24 mouse cellular contexts compared by ENCODE assay signal in the genomic region with DNA sequence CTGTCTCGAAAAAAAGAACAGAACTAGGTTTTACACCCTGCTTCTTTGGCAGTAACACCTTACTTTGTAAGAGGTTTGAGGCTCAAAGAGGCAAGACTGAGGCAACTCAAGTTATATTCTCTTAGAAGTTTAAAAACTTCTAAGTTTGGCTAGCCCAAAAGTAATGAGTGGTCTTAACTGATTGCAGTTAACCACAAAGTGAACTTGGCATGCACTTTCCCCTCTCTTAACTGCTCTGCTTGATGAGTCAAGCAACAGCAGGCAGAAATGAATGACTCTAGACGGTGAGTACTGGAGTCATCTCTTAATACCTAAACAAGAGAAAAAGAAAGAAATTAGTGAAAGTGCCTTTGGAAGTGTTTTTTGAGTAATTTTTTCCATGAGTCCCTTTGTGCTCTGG. TPM values are rescaled to one million over a fixed set of nuclear protein-coding genes. Genes with fewer than 3 reads are reported as not detected.
DNase-seq lines count a peak whose midpoint lies in the region; ATAC-seq and TF ChIP-seq lines count a peak whose summit lies in the region.
"Had no signal": no experiment of that assay in that cellular context is flagged by ENCODE, and none has a peak within 500 bp of the region (broad histone marks: within the 10 kb centered on the region; RNA-seq: fewer than 3 reads in every experiment).

No protein-coding gene starts in this region.

- ATAC-seq in forebrain, embryonic 12.5 days (ENCODE audit: low FRiP score), result no peak
- no peak for ATAC-seq in midbrain, embryonic 11.5 days (ENCODE audit: low FRiP score)
- no peak for ATAC-seq in Patski
- no peak for ATAC-seq in megakaryocyte progenitor cell, adult 5-6 weeks (replicated peaks; ENCODE audit: poor library complexity)
- ATAC-seq: forebrain, embryonic 16.5 days had no signal

- CTCF ChIA-PET in Patski (lab: Charles Lee), result interaction anchor here (0.8 kb wide), 1 partner anchor 49 kb away, joined by 3 read pairs; no protein-coding TSS in a partner anchor

- WGBS in forebrain, embryonic 12.5 days, result 59% methylated on average over 2 of the region's 2 CpGs
- 84% methylated on average over 2 of the region's 2 CpGs for WGBS in forebrain, embryonic 10.5 days
- WGBS in midbrain, embryonic 11.5 days, result 94% methylated on average over 2 of the region's 2 CpGs
- WGBS in midbrain, embryonic 10.5 days, result 94% methylated on average over 2 of the region's 2 CpGs

- no peak overlapping the region for H3K9ac ChIP-seq in forebrain, embryonic 12.5 days
- no peak overlapping the region for H3K9ac ChIP-seq in midbrain, embryonic 11.5 days (ENCODE audit: low read length)
- H3K9ac ChIP-seq: heart, embryonic 13.5 days; hindbrain, embryonic 12.5 days; liver, embryonic 13.5 days; stomach, embryonic 15.5 days had no signal

- H3K27me3 ChIP-seq in forebrain, embryonic 12.5 days, result no peaks in the 10 kb centered on the region
- no peaks in the 10 kb centered on the region for H3K27me3 ChIP-seq in forebrain, embryonic 10.5 days (ENCODE audit: poor library complexity, severe bottlenecking)
- no peaks in the 10 kb centered on the region for H3K27me3 ChIP-seq in midbrain, embryonic 11.5 days (ENCODE audit: control insufficient read depth, insufficient read depth, low read length)
- no peaks in the 10 kb centered on the region for H3K27me3 ChIP-seq in midbrain, embryonic 10.5 days (ENCODE audit: low read depth, poor library complexity, severe bottlenecking)
- H3K27me3 ChIP-seq in Patski, result no peaks in the 10 kb centered on the region
- H3K27me3 ChIP-seq: heart, embryonic 13.5 days; hindbrain, embryonic 12.5 days; liver, embryonic 13.5 days; stomach, embryonic 15.5 days had no signal

- DNase-seq in forebrain, embryonic 10.5 days (ENCODE audit: extremely low spot score, low spot score), result no peak
- DNase-seq in midbrain, embryonic 11.5 days (ENCODE audit: low spot score, missing footprints), result peak; percentile 19
- no peak for DNase-seq in midbrain, embryonic 10.5 days (ENCODE audit: low spot score)
- peak; percentile 41 for DNase-seq in Patski (ENCODE audit: low read depth, low spot score)
- no peak for DNase-seq in adrenal gland, adult 8-10 months
- DNase-seq: adrenal gland, adult 2 months; cerebellum, adult 18-20 months; cerebellum, postnatal 14 days; gastrocnemius, postnatal 25 days; heart, adult 2 months; kidney, adult 2 months; liver, embryonic 13.5 days; lung, adult 2 months; retina, postnatal 1 day; thymus, postnatal 36 days had no signal

- peaks cover 8% of the 10 kb centered on the region for H3K36me3 ChIP-seq in forebrain, embryonic 12.5 days (replicated peaks)
- peaks cover 51% of the 10 kb centered on the region for H3K36me3 ChIP-seq in forebrain, embryonic 10.5 days (replicated peaks)
- H3K36me3 ChIP-seq in midbrain, embryonic 11.5 days (ENCODE audit: control insufficient read depth, insufficient read depth, low read length), result no peaks in the 10 kb centered on the region
- peaks cover 47% of the 10 kb centered on the region for H3K36me3 ChIP-seq in midbrain, embryonic 10.5 days

- H3K4me3 ChIP-seq in forebrain, embryonic 12.5 days (replicated peaks), result no peak overlapping the region
- no peak overlapping the region for H3K4me3 ChIP-seq in forebrain, embryonic 10.5 days
- H3K4me3 ChIP-seq in midbrain, embryonic 11.5 days (ENCODE audit: low read depth, low read length), result no peak overlapping the region
- no peak overlapping the region for H3K4me3 ChIP-seq in midbrain, embryonic 10.5 days
- H3K4me3 ChIP-seq: heart, adult 2 months; heart, embryonic 13.5 days; hindbrain, embryonic 12.5 days; left cerebral cortex, adult 2 months; liver, embryonic 13.5 days; stomach, embryonic 15.5 days had no signal

- no peaks in the 10 kb centered on the region for H3K9me3 ChIP-seq in forebrain, embryonic 12.5 days
- no peaks in the 10 kb centered on the region for H3K9me3 ChIP-seq in forebrain, embryonic 10.5 days
- no peaks in the 10 kb centered on the region for H3K9me3 ChIP-seq in midbrain, embryonic 11.5 days (ENCODE audit: control insufficient read depth, low read length)
- no peaks in the 10 kb centered on the region for H3K9me3 ChIP-seq in midbrain, embryonic 10.5 days (replicated peaks)
- H3K9me3 ChIP-seq: G1E; heart, embryonic 13.5 days; hindbrain, embryonic 12.5 days; liver, embryonic 13.5 days; stomach, embryonic 15.5 days had no signal

- H3K27ac ChIP-seq in forebrain, embryonic 12.5 days, result peak overlapping the region; percentile 6; the same call in 1 of the 2 replicates
- H3K27ac ChIP-seq in forebrain, embryonic 10.5 days, result no peak overlapping the region
- no peak overlapping the region for H3K27ac ChIP-seq in midbrain, embryonic 11.5 days (ENCODE audit: low read depth, low read length)
- H3K27ac ChIP-seq in midbrain, embryonic 10.5 days (replicated peaks), result no peak overlapping the region
- H3K27ac ChIP-seq: heart, adult 2 months; heart, embryonic 13.5 days; hindbrain, embryonic 12.5 days; kidney, postnatal 0 days; left cerebral cortex, adult 2 months; liver, embryonic 13.5 days; stomach, embryonic 15.5 days had no signal

- no peak overlapping the region for H3K4me2 ChIP-seq in forebrain, embryonic 12.5 days
- no peak overlapping the region for H3K4me2 ChIP-seq in midbrain, embryonic 11.5 days
- H3K4me2 ChIP-seq: heart, embryonic 13.5 days; hindbrain, embryonic 12.5 days; liver, embryonic 13.5 days; stomach, embryonic 15.5 days had no signal

- in situ Hi-C loops in Patski (cut with MboI; ENCODE audit: low pct_unique_long_range_greater_than_20kb), result no loop called here

- H3K4me1 ChIP-seq in forebrain, embryonic 12.5 days, result peaks cover 27% of the 10 kb centered on the region
- H3K4me1 ChIP-seq in forebrain, embryonic 10.5 days, result peaks cover 34% of the 10 kb centered on the region
- H3K4me1 ChIP-seq in midbrain, embryonic 11.5 days (ENCODE audit: control insufficient read depth, insufficient read depth, low read length), result peaks cover 11% of the 10 kb centered on the region
- peaks cover 25% of the 10 kb centered on the region for H3K4me1 ChIP-seq in midbrain, embryonic 10.5 days

- POLR2A ChIA-PET in Patski (lab: Charles Lee), result no interaction called here

- TF ChIP-seq CTCF in Patski (IDR thresholded peaks at IDR 0.05), result no peak

RNA-seq across cellular contexts. Expression of a gene that starts 5.0 kb away (rescaled TPM):
- 170 and 171 TPM in 2 replicates for polyA plus RNA-seq in forebrain, embryonic 12.5 days (2016; fragmentation: Nextera tagmentation; extraction: Ambion mirVana)
- 160 and 164 TPM in 2 replicates for polyA plus RNA-seq in forebrain, embryonic 10.5 days (2016; fragmentation: Nextera tagmentation; extraction: Ambion mirVana)
- 160 and 175 TPM in 2 replicates for polyA plus RNA-seq in midbrain, embryonic 11.5 days (2014; fragmentation: Nextera tagmentation; extraction: Ambion mirVana)
- 150 and 171 TPM in 2 replicates for polyA plus RNA-seq in midbrain, embryonic 10.5 days (2016; fragmentation: Nextera tagmentation; extraction: Ambion mirVana)
- polyA plus RNA-seq in Patski (2021), result 93.1 TPM
- 92.3 and 107 TPM in 2 replicates for total RNA-seq in megakaryocyte progenitor cell, adult 5-6 weeks (2015)
- total RNA-seq in megakaryocyte progenitor cell, adult 5-6 weeks (2017), result 133 and 134 TPM in 2 replicates
- 100 to 1,000 TPM; 131 to 151 (median 139) TPM for total RNA-seq in adrenal gland, adult 8-10 months (2022)

RNA-seq across cellular contexts. Expression of a gene that starts 14.1 kb away (rescaled TPM):
- polyA plus RNA-seq in forebrain, embryonic 12.5 days (2016; fragmentation: Nextera tagmentation; extraction: Ambion mirVana), result 85.7 and 91.4 TPM in 2 replicates
- polyA plus RNA-seq in forebrain, embryonic 10.5 days (2016; fragmentation: Nextera tagmentation; extraction: Ambion mirVana), result 113 and 117 TPM in 2 replicates
- polyA plus RNA-seq in midbrain, embryonic 11.5 days (2014; fragmentation: Nextera tagmentation; extraction: Ambion mirVana), result 103 TPM in 2 replicates
- polyA plus RNA-seq in midbrain, embryonic 10.5 days (2016; fragmentation: Nextera tagmentation; extraction: Ambion mirVana), result 112 and 115 TPM in 2 replicates
- 156 TPM for polyA plus RNA-seq in Patski (2021)
- 177 and 194 TPM in 2 replicates for total RNA-seq in megakaryocyte progenitor cell, adult 5-6 weeks (2015)
- total RNA-seq in megakaryocyte progenitor cell, adult 5-6 weeks (2017), result 184 and 188 TPM in 2 replicates
- total RNA-seq in adrenal gland, adult 8-10 months (2022), result 100 to 1,000 TPM; 181 to 239 (median 220) TPM

RNA-seq across cellular contexts. Expression of a gene that starts 31.2 kb away (rescaled TPM):
- 101 and 103 TPM in 2 replicates for polyA plus RNA-seq in forebrain, embryonic 12.5 days (2016; fragmentation: Nextera tagmentation; extraction: Ambion mirVana)
- polyA plus RNA-seq in forebrain, embryonic 10.5 days (2016; fragmentation: Nextera tagmentation; extraction: Ambion mirVana), result 76.1 and 79.9 TPM in 2 replicates
- 62.2 and 63.0 TPM in 2 replicates for polyA plus RNA-seq in midbrain, embryonic 11.5 days (2014; fragmentation: Nextera tagmentation; extraction: Ambion mirVana)
- polyA plus RNA-seq in midbrain, embryonic 10.5 days (2016; fragmentation: Nextera tagmentation; extraction: Ambion mirVana), result 79.4 and 91.6 TPM in 2 replicates
- polyA plus RNA-seq in Patski (2021), result 142 TPM
- total RNA-seq in megakaryocyte progenitor cell, adult 5-6 weeks (2015), result 33.4 and 36.1 TPM in 2 replicates
- total RNA-seq in megakaryocyte progenitor cell, adult 5-6 weeks (2017), result 38.0 and 47.0 TPM in 2 replicates
- total RNA-seq in adrenal gland, adult 8-10 months (2022), result 100 to 1,000 TPM; 239 to 312 (median 257) TPM

RNA-seq across cellular contexts. Expression of a gene that starts 38.5 kb away (rescaled TPM):
- 149 and 159 TPM in 2 replicates for polyA plus RNA-seq in forebrain, embryonic 12.5 days (2016; fragmentation: Nextera tagmentation; extraction: Ambion mirVana)
- polyA plus RNA-seq in forebrain, embryonic 10.5 days (2016; fragmentation: Nextera tagmentation; extraction: Ambion mirVana), result 244 and 260 TPM in 2 replicates
- 182 and 186 TPM in 2 replicates for polyA plus RNA-seq in midbrain, embryonic 11.5 days (2014; fragmentation: Nextera tagmentation; extraction: Ambion mirVana)
- 202 and 239 TPM in 2 replicates for polyA plus RNA-seq in midbrain, embryonic 10.5 days (2016; fragmentation: Nextera tagmentation; extraction: Ambion mirVana)
- polyA plus RNA-seq in Patski (2021), result 93.3 TPM
- total RNA-seq in megakaryocyte progenitor cell, adult 5-6 weeks (2015), result 266 and 290 TPM in 2 replicates
- 342 and 372 TPM in 2 replicates for total RNA-seq in megakaryocyte progenitor cell, adult 5-6 weeks (2017)
- total RNA-seq in adrenal gland, adult 8-10 months (2022), result 10 to 100 TPM; 59.9 to 88.8 (median 73.5) TPM

RNA-seq across cellular contexts. Expression of a gene that starts 42.1 kb away (rescaled TPM):
- polyA plus RNA-seq in forebrain, embryonic 12.5 days (2016; fragmentation: Nextera tagmentation; extraction: Ambion mirVana), result 37.9 and 39.5 TPM in 2 replicates
- polyA plus RNA-seq in forebrain, embryonic 10.5 days (2016; fragmentation: Nextera tagmentation; extraction: Ambion mirVana), result 34.8 and 40.8 TPM in 2 replicates
- 20.1 and 21.4 TPM in 2 replicates for polyA plus RNA-seq in midbrain, embryonic 11.5 days (2014; fragmentation: Nextera tagmentation; extraction: Ambion mirVana)
- 42.7 and 46.2 TPM in 2 replicates for polyA plus RNA-seq in midbrain, embryonic 10.5 days (2016; fragmentation: Nextera tagmentation; extraction: Ambion mirVana)
- 131 TPM for polyA plus RNA-seq in Patski (2021)
- total RNA-seq in megakaryocyte progenitor cell, adult 5-6 weeks (2015), result 0.05 and 0.32 TPM in 2 replicates
- 0.08 TPM in 1 of 2 replicates, not detected in the other for total RNA-seq in megakaryocyte progenitor cell, adult 5-6 weeks (2017)
- 100 to 1,000 TPM; 117 to 175 (median 152) TPM for total RNA-seq in adrenal gland, adult 8-10 months (2022)

Comparison
In these comparisons a context has a peak if more than half of its experiments do, and no peak if none do; other contexts are left out.
1. DNase-seq: peak in midbrain, embryonic 11.5 days (single experiment) and Patski (single experiment); none in forebrain, embryonic 10.5 days (single experiment), midbrain, embryonic 10.5 days (single experiment) and adrenal gland, adult 8-10 months (single experiment).